Mouse (Mus musculus): ENCODE results near the gene Zfp574. TPM values are rescaled to one million over a fixed set of nuclear protein-coding genes. Genes with fewer than 3 reads are reported as not detected.
A peak's percentile ranks its signal among the peaks of the same experiment; 100 is the strongest.

Zfp574 gene
- polyA plus RNA-seq, 1 experiment from 2014 or later, result 23.1 TPM

DNA sequence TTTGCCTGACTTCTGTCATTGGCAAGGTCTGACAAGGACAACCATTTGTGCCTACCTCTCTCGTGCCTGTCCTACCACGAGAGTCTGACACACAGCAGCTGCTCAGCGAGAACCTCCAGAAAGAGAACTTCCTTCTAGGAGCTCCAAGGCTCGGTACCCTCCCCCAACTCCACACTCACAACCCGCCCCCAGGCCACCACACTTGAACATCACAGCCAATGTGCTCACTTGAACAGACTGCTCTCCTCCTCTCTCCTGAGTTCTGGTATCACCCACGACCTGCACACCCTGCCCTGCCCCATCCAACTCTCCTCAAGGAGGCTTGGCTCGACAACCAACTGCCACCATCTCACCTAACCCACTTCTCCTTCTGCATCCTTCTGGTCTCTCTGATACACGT is 8.5 kb upstream of the Zfp574 start:
- DNase-seq (ENCODE audit: low spot score) (no peak), ATAC-seq (replicated peaks; ENCODE audit: low FRiP score) (no peak)
- no peaks in the 10 kb centered on the region for H3K27me3 ChIP-seq (replicated peaks; ENCODE audit: control insufficient read depth, insufficient read depth, low read length)
- H3K4me2 ChIP-seq, result no peak overlapping the region
- no peaks in the 10 kb centered on the region for H3K9me3 ChIP-seq (ENCODE audit: control insufficient read depth, low read length)
- H3K4me3 ChIP-seq (ENCODE audit: low read depth, low read length), result no peak overlapping the region
- no peak overlapping the region for H3K9ac ChIP-seq (ENCODE audit: low read depth, low read length)
- H3K27ac ChIP-seq (ENCODE audit: low read depth, low read length), result no peak overlapping the region
- 56% methylated on average over 8 of the region's 8 CpGs for WGBS
- peaks cover 34% of the 10 kb centered on the region for H3K36me3 ChIP-seq (ENCODE audit: control insufficient read depth, insufficient read depth, low read length)
- no peaks in the 10 kb centered on the region for H3K4me1 ChIP-seq (replicated peaks; ENCODE audit: control insufficient read depth, insufficient read depth, low read length)

DNA sequence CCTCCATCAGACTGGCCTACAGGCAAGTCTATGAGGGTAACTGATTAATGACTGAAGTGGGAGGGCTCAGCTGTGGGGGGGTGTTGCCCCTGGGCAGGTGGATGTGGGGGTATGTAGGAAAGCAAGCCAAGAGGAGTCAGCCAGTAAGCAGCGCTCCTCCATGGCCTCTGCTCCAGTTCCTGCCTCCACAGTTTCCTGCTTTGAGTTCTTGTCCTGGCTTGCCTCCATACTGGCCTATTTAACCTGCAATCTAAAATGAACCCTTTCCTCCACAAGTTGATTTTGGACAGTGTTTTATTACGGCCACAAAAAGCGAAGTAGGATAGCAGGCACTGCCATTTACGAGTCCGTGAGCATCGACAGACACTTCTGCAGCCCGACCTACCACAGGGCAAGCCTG is 5.0 kb upstream of the Zfp574 start:
- H3K9me3 ChIP-seq (ENCODE audit: control insufficient read depth, low read length), result no peaks in the 10 kb centered on the region
- H3K27ac ChIP-seq (ENCODE audit: low read depth, low read length), result no peak overlapping the region
- no peak overlapping the region for H3K9ac ChIP-seq (ENCODE audit: low read depth, low read length)
- H3K36me3 ChIP-seq (ENCODE audit: control insufficient read depth, insufficient read depth, low read length), result peaks cover 33% of the 10 kb centered on the region
- DNase-seq (ENCODE audit: low spot score) (no peak), ATAC-seq (replicated peaks; ENCODE audit: low FRiP score) (no peak)
- no peak overlapping the region for H3K4me2 ChIP-seq
- WGBS, result 89% methylated on average over 7 of the region's 7 CpGs
- H3K4me1 ChIP-seq (replicated peaks; ENCODE audit: control insufficient read depth, insufficient read depth, low read length), result peaks cover 9% of the 10 kb centered on the region
- no peak overlapping the region for H3K4me3 ChIP-seq (ENCODE audit: low read depth, low read length)
- no peaks in the 10 kb centered on the region for H3K27me3 ChIP-seq (replicated peaks; ENCODE audit: control insufficient read depth, insufficient read depth, low read length)

DNA sequence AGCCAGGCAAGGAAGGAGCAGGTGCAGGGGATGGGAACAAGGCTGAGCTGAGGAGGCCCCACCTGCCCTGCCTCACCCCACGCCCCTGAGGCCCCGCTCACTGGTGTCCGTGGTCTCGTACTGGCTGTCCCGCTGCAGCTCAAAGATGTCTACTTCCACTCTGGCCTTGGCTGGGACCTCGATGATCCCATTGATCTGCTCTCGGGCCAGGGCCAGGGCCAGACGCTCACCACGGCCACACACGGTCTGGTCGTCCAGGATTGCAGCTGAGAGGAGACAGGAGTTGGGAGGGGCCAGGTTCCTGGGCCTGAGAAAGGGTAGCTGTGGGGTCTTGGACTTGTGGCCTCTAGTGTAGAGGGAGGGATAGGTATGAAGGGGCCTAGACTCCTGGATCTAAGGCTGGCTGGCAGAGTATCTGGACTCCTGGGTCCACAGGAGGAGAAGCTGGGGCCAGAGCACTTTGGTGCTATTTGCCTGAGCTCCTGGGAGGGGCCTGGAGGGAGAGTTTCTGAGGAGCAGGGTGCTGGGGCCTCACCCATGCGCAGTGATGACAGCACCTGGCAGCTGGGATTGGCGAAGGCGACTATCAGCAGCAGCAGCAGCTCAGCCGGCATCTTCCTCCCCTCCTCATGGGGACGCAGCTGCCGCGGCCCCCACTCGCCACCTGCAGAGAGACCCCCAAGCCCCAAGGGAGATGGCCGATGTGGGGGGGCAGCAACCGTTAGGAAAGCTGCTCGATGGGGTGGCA is 4.3 kb upstream of the Zfp574 start:
- no peak for DNase-seq (ENCODE audit: low spot score)
- no peak overlapping the region for H3K4me2 ChIP-seq
- H3K9ac ChIP-seq (ENCODE audit: low read depth, low read length), result no peak overlapping the region
- H3K9me3 ChIP-seq (ENCODE audit: control insufficient read depth, low read length), result no peaks in the 10 kb centered on the region
- H3K4me3 ChIP-seq (ENCODE audit: low read depth, low read length), result no peak overlapping the region
- no peaks in the 10 kb centered on the region for H3K27me3 ChIP-seq (replicated peaks; ENCODE audit: control insufficient read depth, insufficient read depth, low read length)
- H3K36me3 ChIP-seq (ENCODE audit: control insufficient read depth, insufficient read depth, low read length), result peaks cover 26% of the 10 kb centered on the region
- 86% methylated on average over 22 of the region's 22 CpGs for WGBS
- H3K4me1 ChIP-seq (replicated peaks; ENCODE audit: control insufficient read depth, insufficient read depth, low read length), result peaks cover 10% of the 10 kb centered on the region
- no peak overlapping the region for H3K27ac ChIP-seq (ENCODE audit: low read depth, low read length)
- no peak for ATAC-seq (replicated peaks; ENCODE audit: low FRiP score)

DNA sequence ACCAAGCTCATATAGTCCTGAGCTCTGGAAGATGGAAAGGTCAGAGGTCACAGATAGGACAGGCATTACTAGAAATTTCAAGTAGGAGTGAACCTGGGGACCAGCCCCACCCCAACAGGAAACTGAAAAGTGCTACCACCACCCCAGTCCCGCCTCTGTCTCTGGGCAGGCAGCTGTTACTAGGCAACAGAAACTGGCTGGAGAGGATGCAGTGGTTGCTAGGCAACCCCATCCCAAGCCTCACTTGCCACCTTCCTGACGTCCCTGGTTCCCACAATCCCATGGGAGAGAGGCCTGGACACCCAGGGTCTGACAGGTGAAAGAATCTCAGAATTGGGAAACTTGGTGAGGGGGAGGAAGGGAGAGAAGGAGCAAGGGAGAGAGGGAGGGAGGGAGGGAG is 3.6 kb upstream of the Zfp574 start:
- DNase-seq (ENCODE audit: low spot score) (no peak), ATAC-seq (replicated peaks; ENCODE audit: low FRiP score) (no peak)
- H3K36me3 ChIP-seq (ENCODE audit: control insufficient read depth, insufficient read depth, low read length), result peaks cover 21% of the 10 kb centered on the region
- H3K27ac ChIP-seq (ENCODE audit: low read depth, low read length), result no peak overlapping the region
- H3K4me1 ChIP-seq (replicated peaks; ENCODE audit: control insufficient read depth, insufficient read depth, low read length), result peaks cover 17% of the 10 kb centered on the region
- H3K4me2 ChIP-seq, result no peak overlapping the region
- WGBS, result 71% methylated on average over 2 of the region's 2 CpGs
- H3K9me3 ChIP-seq (ENCODE audit: control insufficient read depth, low read length), result no peaks in the 10 kb centered on the region
- H3K4me3 ChIP-seq (ENCODE audit: low read depth, low read length), result no peak overlapping the region
- H3K9ac ChIP-seq (ENCODE audit: low read depth, low read length), result no peak overlapping the region
- no peaks in the 10 kb centered on the region for H3K27me3 ChIP-seq (replicated peaks; ENCODE audit: control insufficient read depth, insufficient read depth, low read length)

DNA sequence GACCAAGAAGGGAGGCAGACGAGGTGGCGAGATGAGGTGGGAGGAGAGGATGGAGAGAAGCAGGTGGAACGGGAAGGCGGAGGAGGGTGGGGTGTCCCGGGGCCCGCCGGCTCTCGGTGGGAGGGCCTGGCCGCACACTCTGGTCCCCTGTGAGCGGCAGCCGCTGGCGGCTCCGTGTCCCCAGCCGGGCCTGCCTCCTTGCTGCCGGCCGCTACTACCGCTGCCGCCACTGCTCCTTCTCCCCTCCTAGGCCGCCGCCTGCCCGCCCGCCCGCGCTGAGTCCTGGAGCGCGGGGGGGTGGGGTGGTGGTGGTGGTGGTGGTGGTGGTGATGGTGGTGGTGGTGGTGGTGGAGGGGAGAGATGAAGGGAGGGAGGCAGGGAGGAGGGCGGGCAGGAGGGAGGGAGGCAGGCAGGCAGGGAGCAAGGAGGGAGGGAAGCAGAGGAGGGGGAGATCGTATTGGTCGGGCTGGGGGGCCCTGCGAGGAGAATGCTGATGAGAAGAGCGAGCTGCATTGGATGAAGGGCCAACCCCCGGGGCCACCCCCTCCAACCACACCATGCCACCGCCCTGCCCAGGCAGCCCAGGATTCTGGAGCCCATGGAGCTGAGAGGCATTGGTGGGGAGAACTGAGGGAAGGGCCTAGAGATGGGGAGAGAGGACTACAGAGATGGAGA is 486 bp downstream of the Zfp574 start:
- DNase-seq (ENCODE audit: low spot score), result peak; percentile 61
- peak overlapping the region; percentile 70 for H3K27ac ChIP-seq (ENCODE audit: low read depth, low read length)
- H3K36me3 ChIP-seq (ENCODE audit: control insufficient read depth, insufficient read depth, low read length), result peaks cover 4% of the 10 kb centered on the region
- H3K27me3 ChIP-seq (replicated peaks; ENCODE audit: control insufficient read depth, insufficient read depth, low read length), result no peaks in the 10 kb centered on the region
- H3K9me3 ChIP-seq (ENCODE audit: control insufficient read depth, low read length), result no peaks in the 10 kb centered on the region
- H3K4me3 ChIP-seq (ENCODE audit: low read depth, low read length), result peak overlapping the region; percentile 68
- peak overlapping the region; percentile 78 for H3K9ac ChIP-seq (ENCODE audit: low read depth, low read length)
- no peak for ATAC-seq (replicated peaks; ENCODE audit: low FRiP score)
- peak overlapping the region; percentile 96 for H3K4me2 ChIP-seq
- peaks cover 32% of the 10 kb centered on the region for H3K4me1 ChIP-seq (replicated peaks; ENCODE audit: control insufficient read depth, insufficient read depth, low read length)
- 2% methylated on average over 22 of the region's 33 CpGs for WGBS

DNA sequence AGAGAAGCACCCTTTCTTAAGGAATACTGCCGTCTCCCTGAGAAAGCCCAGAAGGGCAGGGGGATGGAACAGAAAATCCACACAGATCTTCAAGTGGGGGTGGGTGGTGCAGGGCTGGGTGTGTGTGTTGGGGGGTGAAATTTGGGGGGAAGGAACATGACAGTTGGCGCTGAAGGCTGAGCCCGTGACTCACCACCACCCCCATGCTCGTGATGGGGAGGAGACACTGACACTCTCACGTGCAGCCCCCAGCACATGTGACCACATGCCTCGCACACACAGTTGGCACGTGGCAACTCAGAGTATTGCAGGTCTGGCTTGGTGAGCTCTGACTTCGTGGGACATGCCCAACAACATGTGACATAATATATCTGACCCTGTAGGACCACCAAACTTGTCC is 1.6 kb downstream of the Zfp574 start:
- ATAC-seq (replicated peaks; ENCODE audit: low FRiP score) (no peak), DNase-seq (ENCODE audit: low spot score) (no peak)
- no peak overlapping the region for H3K9ac ChIP-seq (ENCODE audit: low read depth, low read length)
- H3K36me3 ChIP-seq (ENCODE audit: control insufficient read depth, insufficient read depth, low read length), result no peaks in the 10 kb centered on the region
- H3K4me2 ChIP-seq, result no peak overlapping the region
- no peaks in the 10 kb centered on the region for H3K27me3 ChIP-seq (replicated peaks; ENCODE audit: control insufficient read depth, insufficient read depth, low read length)
- no peak overlapping the region for H3K4me3 ChIP-seq (ENCODE audit: low read depth, low read length)
- peaks cover 43% of the 10 kb centered on the region for H3K4me1 ChIP-seq (replicated peaks; ENCODE audit: control insufficient read depth, insufficient read depth, low read length)
- H3K27ac ChIP-seq (ENCODE audit: low read depth, low read length), result peak overlapping the region; percentile 13
- no peaks in the 10 kb centered on the region for H3K9me3 ChIP-seq (ENCODE audit: control insufficient read depth, low read length)
- 85% methylated on average over 8 of the region's 8 CpGs for WGBS

DNA sequence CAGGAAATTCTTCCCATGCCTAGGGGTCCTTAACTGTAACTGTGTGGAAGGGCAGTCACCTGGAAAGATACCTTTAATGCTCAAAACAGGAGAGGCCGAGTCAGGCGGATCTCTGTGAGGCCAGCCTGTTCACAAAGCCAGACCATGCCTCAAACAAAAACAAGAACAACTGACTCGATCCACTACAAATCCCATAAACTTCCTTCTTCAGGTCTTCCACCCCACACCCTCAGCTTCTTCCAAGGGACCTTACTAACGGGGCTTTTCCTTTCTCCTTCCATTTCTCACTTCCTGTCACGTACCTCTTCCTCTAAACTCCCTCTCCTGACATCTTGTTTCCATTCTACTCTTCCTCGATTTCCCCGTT is 3.9 kb downstream of the Zfp574 start:
- Histone ChIP-seq H3K9ac (ENCODE audit: low read depth, low read length) (peak overlapping the region; percentile 79), H3K4me3 (ENCODE audit: low read depth, low read length) (peak overlapping the region; percentile 96), H3K4me2 (peak overlapping the region; percentile 67), H3K27me3 (replicated peaks; ENCODE audit: control insufficient read depth, insufficient read depth, low read length) (no peaks in the 10 kb centered on the region), H3K36me3 (ENCODE audit: control insufficient read depth, insufficient read depth, low read length) (peaks cover 20% of the 10 kb centered on the region), H3K27ac (ENCODE audit: low read depth, low read length) (peak overlapping the region; percentile 88), H3K4me1 (replicated peaks; ENCODE audit: control insufficient read depth, insufficient read depth, low read length) (peaks cover 44% of the 10 kb centered on the region), H3K9me3 (ENCODE audit: control insufficient read depth, low read length) (no peaks in the 10 kb centered on the region)
- DNase-seq (ENCODE audit: low spot score), result no peak
- ATAC-seq (replicated peaks; ENCODE audit: low FRiP score), result no peak
- WGBS, result 18% methylated on average over 7 of the region's 7 CpGs

DNA sequence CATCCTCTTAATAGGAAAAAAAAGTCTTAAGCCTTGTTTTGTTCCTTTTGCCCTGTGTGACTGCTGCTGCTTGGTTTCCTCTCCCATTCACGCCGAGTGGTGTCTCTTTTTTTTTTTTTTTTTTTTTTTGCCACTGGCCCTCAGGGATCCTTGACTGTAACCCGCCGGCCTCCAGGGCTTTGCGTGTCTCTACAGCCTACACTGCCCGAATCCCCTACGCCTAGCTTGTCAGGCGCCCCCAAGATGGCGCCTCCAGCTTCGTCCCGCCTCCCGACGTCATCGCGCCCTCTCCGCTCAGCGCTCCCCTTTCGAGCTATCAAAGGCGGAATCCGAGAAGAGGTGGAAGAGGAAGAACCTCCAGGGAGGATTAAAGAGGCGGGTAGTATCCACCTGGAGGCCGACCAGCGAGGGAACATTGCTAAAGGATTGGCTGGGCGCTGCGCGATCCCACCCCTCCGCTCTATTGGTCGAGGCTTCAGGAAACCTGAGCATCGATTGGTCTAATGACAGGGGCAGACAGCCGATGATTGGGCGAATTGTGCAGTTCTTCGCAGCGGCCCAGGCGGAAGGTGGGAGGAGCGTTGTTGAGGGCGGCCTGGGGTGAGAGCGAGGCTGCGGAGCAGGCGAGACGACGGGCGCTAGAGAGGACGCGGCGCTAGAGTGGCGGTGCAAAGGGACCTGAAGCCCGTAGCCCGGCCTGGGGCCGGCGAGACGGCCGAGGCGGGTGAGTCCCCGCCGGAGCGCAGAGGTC is 4.5 kb downstream of the Zfp574 start:
- Histone ChIP-seq H3K9me3 (ENCODE audit: control insufficient read depth, low read length) (no peaks in the 10 kb centered on the region), H3K9ac (ENCODE audit: low read depth, low read length) (peak overlapping the region; percentile 93), H3K36me3 (ENCODE audit: control insufficient read depth, insufficient read depth, low read length) (peaks cover 25% of the 10 kb centered on the region), H3K27ac (ENCODE audit: low read depth, low read length) (peak overlapping the region; percentile 92), H3K4me2 (peak overlapping the region; percentile 96), H3K4me1 (replicated peaks; ENCODE audit: control insufficient read depth, insufficient read depth, low read length) (peaks cover 40% of the 10 kb centered on the region), H3K4me3 (ENCODE audit: low read depth, low read length) (peak overlapping the region; percentile 96), H3K27me3 (replicated peaks; ENCODE audit: control insufficient read depth, insufficient read depth, low read length) (no peaks in the 10 kb centered on the region)
- peak; percentile 96 for ATAC-seq (replicated peaks; ENCODE audit: low FRiP score)
- DNase-seq (ENCODE audit: low spot score), result peak; percentile 92
- WGBS, result under 1% methylated on average over 56 of the region's 56 CpGs

Measured in liver, embryonic 11.5 days (tissue).